Mouse (Mus musculus): ENCODE measurements around the gene Arhgef15. TPM values are rescaled to one million over a fixed set of nuclear protein-coding genes. Genes with fewer than 3 reads are reported as not detected.
"Not testable (repeated sequence)": the region's sequence is repeated elsewhere in the genome, so short reads cannot be mapped to it uniquely, and the experiment has no call there.

Gene Arhgef15
- total RNA-seq, 2 experiments from 2014 or later: 28.1 to 32.4 TPM

DNA sequence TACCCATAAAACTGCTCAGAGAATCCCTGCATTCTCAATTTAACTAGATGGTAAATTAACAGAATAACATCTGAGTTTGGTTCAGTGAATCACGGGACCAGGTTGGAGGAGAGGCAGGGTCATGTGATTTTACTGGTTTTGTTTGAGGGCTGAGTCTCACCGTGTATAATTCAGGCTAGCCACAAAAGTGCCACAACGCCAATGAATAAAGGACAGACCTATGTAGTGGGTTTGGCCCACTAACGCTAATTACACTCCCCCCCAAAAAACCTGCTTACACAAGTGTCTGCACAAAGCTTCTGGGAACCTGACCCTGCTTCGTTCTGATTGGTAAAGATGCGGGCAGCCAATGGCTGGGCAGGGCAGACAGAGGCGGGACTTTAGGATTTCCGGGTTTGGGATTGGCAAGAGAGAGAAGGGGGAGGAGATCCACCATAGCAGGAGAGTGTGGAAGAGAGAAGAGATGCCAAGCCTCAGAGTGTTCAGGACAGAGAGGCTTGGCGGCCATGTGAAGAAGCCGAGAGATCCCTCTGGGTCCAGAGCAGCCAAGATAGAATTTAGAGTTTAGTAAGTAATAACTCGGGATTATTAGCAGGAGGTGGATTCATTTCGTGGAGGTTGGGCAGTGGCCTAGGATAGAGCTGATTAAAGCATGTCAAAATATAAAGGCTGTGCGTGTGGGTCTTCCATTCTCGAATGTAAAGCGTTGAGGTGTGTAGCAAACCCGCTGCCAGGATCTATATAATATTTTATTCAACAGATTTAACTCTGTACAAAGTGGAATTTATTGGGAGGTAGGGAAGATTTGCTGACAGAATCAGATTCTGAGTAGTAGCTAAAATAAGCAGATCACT, 17.6 kb downstream of the Arhgef15 start:
- intact Hi-C loops (cut with DNase I): loop anchor here (5.0 kb wide), 1 partner anchor 32 kb away; no protein-coding TSS in a partner anchor
- peak; percentile 84 for DNase-seq (ENCODE audit: low spot score)

DNA sequence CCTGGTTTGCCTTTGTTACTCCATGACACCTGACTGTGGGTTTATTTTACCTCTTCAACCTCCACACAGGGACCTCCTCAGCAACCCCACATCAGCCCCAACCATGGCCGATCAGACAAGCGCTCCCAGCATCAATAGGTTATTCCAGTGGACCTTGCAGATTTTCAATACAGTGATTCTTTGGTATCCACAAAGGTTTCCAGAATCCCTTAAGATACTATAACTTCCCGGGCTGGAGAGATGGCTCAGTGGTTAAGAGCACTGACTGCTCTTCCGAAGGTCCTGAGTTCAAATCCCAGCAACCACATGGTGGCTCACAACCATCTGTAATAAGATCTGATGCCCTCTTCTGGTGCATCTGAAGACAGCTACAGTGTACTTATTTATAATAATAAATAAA, 20.3 kb downstream of the Arhgef15 start:
- DNase-seq (ENCODE audit: low spot score); intact Hi-C loops (cut with DNase I): not testable (repeated sequence)

- intact Hi-C loops (cut with DNase I): no loop called here
- no peak for DNase-seq (ENCODE audit: low spot score)
These were observed 23.3 kb downstream of the Arhgef15 start for GRCm38 (mm10) chr11:68933885-68934507.

DNA sequence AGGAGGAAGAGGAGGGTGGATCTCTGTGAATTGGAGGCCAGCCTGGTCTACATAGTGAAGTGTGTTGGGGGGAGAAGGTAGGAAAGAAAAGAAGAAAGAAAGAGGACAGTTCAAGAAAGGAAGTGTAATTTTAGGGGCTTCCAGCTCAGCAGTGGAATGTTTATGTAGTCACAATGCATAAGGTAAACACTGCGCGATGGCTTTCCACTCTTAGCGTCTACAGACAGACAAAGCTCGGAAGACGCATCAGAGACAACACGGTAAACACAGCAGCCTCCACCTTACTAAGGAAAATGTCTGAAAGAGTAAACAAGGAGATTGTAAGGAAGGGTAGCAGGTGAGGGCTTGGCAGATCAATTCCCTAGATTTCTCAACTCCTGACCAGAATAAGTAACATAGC, 27.3 kb downstream of the Arhgef15 start:
- intact Hi-C loops (cut with DNase I): no loop called here
- no peak for DNase-seq (ENCODE audit: low spot score)

GRCm38 (mm10) chr11:68926981-68927380, 30.3 kb downstream of the Arhgef15 start, which contains the start of gene Odf4:
TSS of gene Odf4 (minus strand) at chr11:68927081.
- no peak for DNase-seq (ENCODE audit: low spot score)
- intact Hi-C loops (cut with DNase I): no loop called here

DNA sequence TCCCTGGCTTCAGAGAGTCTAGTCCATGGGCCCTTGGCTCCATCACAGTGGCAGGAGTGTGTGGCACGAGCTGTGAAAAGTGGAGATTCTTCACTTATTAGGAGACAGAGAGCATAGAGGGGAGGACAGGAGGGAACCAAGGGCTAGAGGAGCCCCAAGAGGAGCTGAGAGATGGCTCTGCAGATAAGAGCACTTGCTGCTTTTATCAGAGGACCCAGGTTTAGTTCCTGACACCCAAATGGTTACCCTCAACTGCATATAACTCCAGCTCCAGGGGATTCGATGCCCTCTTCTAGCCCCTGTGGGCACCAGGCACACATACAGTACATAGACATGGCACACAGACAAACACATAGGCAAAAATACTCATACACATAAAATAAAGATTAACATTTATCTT, 32.5 kb downstream of the Arhgef15 start:
- DNase-seq (ENCODE audit: low spot score): no peak
- intact Hi-C loops (cut with DNase I): no loop called here

DNA sequence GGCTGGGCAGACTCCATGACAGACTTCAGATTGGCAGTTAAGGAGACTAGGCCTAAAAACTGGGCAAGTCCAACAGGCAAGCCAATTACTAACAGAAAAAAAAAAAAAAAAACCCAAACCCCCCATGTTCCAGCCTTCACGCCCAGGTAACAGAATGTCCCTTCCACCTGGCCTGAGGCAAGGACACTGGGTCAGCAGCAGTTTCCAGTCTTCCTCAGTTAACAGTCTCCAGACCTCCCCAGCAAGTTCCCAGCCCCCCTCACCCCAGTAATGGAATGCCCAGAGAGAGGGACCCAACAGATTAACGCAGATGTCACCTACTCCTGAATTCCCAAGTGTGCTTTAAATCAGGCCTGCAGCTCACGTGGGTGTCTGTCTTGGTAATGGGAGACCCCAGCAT, 34.1 kb downstream of the Arhgef15 start:
- intact Hi-C loops (cut with DNase I): no loop called here
- DNase-seq (ENCODE audit: low spot score): no peak

DNA sequence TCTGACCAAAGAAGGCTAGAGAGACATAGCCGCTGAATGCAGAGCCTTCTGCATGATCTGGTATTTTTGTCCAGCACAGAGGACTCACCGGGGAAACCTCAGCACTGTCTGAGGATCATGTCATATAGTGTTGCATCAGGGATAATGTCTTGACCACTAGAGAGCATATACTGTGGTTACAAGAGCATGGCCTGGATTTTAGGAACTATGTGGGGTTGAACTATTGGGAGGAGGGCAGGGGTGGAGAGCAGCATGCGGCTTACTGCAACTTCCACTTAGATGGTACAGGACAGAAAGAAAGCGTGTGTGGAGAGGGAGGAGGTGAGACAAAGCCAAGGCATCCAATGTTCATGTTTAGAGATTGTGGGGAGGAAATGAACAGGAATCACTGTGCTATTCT, 42.7 kb downstream of the Arhgef15 start:
- intact Hi-C loops (cut with DNase I): no loop called here
- no peak for DNase-seq (ENCODE audit: low spot score)

DNA sequence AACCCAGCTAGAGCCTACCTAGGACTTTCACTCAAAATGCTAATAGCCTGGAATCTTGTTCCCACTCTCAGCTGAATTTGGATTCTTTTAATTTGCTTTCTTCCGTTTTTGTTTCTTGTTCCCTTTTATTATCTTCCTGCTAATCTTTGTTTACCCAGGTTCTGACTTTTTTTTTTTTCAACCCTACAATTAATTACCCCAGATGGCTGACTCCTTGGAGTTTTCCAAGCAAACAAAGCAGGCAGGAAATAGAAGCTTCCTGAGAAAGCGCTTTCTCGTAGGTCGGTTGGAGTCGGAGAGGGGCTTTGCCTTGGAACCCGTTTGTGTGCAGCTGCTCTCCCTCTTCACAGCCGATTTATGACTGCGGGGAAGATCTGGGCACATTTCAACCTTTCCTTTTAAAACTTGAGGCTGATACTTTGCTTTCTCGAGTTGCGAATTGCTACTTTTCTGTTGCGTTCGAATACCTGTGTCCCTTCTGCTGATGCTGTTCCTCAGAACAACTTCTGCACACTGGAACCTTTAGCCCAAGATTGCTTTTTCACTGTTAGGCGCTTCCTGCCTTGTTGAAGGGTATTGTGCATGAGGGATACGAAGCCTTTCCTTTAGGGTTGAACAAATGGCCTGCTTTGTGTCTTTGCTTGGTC, 45.6 kb downstream of the Arhgef15 start:
- no peak for DNase-seq (ENCODE audit: low spot score)
- intact Hi-C loops (cut with DNase I): no loop called here

DNA sequence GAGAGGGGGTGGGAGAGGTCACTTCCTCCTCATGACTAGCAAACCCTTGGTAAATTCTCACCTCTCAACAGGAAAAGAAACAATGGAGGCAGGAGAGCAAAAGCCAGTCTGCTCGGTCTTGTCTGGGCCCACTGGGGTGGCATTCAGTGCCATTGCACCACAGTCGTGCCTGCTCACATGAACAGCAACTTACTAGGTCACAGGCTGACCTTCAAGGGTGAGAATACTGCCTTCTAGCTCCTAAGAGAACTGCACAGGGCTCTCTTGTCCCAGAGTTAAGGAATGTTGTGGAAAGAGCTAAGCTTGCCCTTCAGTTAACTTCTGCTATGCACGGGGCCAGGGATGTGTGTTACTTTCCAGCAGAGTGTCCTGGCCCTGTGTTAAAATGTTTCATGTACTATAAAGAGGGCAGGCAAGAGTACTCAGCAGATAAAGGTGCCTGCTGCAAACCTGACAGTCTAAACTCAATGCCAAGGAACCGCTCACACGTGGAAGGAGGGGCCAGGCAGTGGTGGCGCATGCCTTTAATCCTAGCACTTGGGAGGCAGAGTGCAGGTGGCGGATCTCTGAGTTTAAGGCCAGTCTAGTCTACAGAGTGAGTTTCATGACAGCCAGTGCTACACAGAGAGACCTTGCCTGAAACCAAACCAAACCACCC, 48.3 kb downstream of the Arhgef15 start:
- no peak for DNase-seq (ENCODE audit: low spot score)
- intact Hi-C loops (cut with DNase I): loop anchor here (5.0 kb wide), 2 partner anchors 33 to 128 kb away; no protein-coding TSS in a partner anchor

- intact Hi-C loops (cut with DNase I): loop anchor here (5.0 kb wide), 2 partner anchors 35 to 130 kb away; no protein-coding TSS in a partner anchor
- no peak for DNase-seq (ENCODE audit: low spot score)
These were observed 50.0 kb downstream of the Arhgef15 start for GRCm38 (mm10) chr11:68907251-68907650.

DNA sequence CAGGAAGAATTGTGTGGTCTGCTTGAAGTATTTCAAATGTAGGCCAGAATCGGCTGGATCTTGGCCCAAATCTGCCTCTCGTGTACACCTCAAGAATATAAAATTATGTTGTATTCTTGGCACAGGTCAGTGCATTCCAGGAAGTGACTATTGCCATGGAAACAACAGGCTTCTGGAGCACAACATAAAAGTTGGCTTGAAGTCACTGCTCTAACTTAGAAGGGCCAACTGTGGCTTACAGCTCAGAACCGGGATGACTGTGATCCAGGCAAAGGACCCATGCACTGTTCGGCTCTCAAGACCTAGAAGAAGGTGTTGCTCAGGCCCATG, 50.9 kb downstream of the Arhgef15 start:
- intact Hi-C loops (cut with DNase I): loop anchor here (5.0 kb wide), 2 partner anchors 36 to 131 kb away; no protein-coding TSS in a partner anchor
- no peak for DNase-seq (ENCODE audit: low spot score)

DNA sequence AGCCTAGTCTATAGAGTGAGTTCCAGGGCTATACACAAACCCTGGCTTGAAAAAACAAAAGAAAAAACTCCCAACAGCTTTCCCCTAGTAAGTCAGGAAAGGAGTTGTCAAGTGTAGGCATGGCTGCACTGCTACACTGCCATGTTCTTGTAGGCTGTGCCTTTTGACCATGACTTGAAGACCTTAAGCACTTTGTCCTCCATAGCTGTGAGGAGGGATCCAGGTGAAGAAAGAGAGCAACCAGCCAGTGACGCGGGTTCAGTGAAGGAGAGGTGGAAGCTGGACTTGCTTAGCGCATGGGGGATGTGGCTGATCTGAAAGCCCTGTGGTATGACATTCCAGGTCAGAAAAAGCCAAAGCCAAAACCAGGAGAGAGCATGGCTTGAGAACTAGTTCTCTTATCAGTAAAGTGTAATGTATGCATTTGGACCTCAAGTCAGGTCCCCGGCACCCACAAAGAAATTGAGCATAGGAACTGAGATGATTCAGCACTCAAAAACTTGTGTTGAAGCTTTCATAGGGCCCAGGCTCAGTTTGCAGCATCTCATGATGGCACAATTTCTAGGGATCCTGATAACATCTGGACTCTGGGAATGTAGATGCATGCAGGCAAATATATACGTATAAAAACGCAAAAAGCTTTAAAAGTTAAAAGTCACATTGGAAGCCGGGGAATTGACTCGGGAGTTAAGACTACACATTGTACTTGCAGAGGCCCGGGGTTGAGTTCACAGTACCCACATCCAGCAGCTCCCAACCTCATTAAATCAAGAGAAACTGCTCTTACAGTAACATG, 51.4 kb downstream of the Arhgef15 start:
- DNase-seq (ENCODE audit: low spot score): no peak
- intact Hi-C loops (cut with DNase I): loop anchor here (5.0 kb wide), 2 partner anchors 36 to 131 kb away; no protein-coding TSS in a partner anchor

DNA sequence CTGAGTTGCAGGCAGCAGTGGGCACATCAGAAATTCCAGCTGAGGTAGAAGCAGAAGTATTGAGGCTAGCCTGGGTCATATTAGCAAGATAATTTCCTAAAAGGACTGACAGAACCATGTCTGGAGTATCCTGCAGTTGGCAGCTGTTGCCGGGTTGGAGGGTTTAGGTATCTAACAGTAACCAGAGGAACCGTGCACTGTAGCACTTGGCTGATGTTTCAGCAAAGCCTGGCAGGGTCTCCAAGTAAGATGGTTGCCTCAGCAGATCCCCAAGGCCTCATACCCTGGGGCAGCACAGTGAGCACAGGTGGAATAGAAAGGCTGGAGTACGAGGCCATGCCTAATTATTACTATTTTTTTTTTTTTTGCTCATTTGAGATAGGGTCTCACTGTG, 52.1 kb downstream of the Arhgef15 start:
- DNase-seq (ENCODE audit: low spot score): no peak
- intact Hi-C loops (cut with DNase I): loop anchor here (5.0 kb wide), 2 partner anchors 37 to 132 kb away; no protein-coding TSS in a partner anchor

- peak; percentile 35 for DNase-seq (ENCODE audit: low spot score)
- intact Hi-C loops (cut with DNase I): loop anchor here (1.0 to 5.0 kb wide), 4 partner anchors 38 to 133 kb away; partner anchors contain the start of gene Slc25a35
These were observed 52.7 kb downstream of the Arhgef15 start for GRCm38 (mm10) chr11:68904375-68905137.

DNA sequence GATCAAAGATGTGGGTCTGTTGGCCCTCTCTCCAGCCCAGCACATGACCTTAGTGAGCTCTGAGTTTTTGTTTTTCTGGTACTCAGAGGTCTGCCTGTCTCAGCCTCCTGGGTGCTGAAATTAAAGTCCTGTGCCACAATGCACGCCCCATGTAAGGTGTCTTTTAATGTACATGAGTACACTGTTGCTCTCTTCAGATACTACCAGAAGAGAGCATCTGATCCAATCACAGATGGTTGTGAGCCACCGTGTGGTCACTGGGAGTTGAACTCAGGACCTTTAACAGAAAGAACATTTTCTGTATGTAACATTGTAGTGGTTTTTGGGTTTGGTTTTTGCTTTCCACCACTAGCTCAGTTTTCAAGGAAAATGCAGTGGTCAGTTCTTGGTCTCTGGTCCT, 53.5 kb downstream of the Arhgef15 start:
- no peak for DNase-seq (ENCODE audit: low spot score)
- intact Hi-C loops (cut with DNase I): loop anchor here (1.0 to 5.0 kb wide), 2 partner anchors 64 to 80 kb away; partner anchors contain the start of gene Slc25a35

DNA sequence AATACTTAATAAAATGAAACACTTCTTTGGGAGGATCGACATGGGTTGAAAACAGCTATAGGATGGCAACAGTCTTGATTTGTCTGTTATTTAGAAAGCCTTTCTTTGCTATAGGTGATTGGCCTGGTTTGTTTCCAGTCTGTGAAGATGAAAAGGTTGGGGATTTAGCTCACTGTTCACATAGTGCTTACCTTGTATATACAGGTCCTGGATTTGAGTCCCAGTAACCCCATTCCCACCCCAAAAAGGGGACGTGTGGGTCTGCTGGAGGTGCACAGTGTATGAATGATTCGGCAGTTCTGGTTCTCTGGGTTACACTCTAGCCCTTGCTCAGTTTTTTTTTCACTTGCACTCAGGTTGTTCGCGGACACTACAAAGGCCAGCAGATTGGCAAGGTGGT, 54.5 kb downstream of the Arhgef15 start:
- intact Hi-C loops (cut with DNase I): loop anchor here (5.0 kb wide), 1 partner anchor 64 kb away; the partner anchor contains the start of gene Slc25a35
- no peak for DNase-seq (ENCODE audit: low spot score)

DNA sequence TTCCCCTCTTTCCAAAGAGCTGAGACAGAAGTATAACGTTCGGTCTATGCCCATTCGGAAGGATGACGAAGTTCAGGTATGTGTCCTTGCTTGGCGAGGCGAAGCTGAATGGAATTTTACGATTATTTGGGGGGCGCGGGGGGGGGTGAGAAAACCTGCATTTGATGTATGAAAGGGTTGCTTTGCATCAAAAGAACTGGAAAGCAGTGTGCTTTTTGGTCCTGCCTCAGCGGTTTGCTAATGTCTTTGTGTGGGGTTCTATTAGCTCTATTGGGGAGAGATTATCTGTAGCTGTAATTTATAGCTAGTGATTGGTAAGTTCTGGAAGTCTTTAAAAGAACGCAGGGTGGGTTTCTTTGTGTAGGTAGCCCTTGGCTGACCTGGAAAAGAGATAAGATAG, 54.9 kb downstream of the Arhgef15 start:
- DNase-seq (ENCODE audit: low spot score): no peak
- intact Hi-C loops (cut with DNase I): loop anchor here (5.0 kb wide), 1 partner anchor 65 kb away; the partner anchor contains the start of gene Slc25a35
